Mouse (Mus musculus) cerebellum, adult 18-20 months (tissue): Measurements from ENCODE around the gene Nrg3.
A peak's percentile ranks its signal among the peaks of the same experiment; 100 is the strongest.

Source experiments
- DNase-seq, 2 experiments: peaks; one replicate each; pipeline ENCODE4 v3.0.0; 2021

Nrg3 gene

DNA sequence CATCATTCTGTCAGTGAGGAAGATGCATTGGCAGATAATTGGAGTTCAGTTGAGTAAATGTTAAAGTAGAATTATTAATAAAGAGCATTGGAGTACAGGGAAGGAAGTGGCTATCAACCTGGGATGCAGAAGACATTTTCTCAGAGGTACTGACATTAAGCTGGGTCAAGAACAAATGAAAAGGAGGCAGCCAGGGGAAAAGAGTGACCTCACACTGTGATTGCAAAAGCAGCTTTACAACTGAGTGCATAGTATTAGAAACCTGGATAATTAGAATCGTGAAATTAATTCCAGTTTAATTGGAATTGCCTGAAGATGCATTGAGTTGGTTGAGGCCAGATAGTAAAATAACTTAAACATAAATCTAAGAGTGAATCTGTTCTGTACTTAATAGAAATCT, 535.4 kb downstream of the Nrg3 start:
- no peak for DNase-seq

DNA sequence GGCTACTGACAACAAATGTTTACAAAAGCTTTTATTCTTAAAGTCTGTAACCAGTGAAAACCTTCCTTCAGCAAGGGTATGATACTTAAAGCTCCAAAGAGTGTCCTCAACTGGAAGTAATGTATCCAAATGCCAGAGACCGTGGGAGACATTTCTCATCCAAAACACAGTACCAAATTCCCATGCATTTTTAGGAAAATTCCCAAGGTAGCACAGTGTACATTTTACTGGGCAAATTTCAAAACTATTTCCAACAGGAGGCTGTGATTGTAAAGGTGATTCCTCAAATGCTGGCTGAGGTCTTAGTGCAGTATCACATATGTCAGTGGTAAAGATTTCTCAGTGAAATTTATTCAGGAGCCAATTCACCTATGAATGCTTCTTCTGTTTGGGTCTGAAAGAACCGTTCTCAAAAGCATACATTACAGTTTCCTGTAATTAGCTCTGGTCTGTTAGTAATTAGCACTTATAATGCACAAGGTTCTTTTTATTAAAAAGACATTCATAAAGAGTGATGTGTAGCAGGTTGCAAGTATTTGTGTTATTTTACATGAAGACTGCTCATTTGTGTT, 536.3 kb downstream of the Nrg3 start:
- DNase-seq, result no peak

GRCm38 (mm10) chr14:38923652-38924051, 549.2 kb downstream of the Nrg3 start:
- DNase-seq, result no peak

GRCm38 (mm10) chr14:38920800-38921199, 552.1 kb downstream of the Nrg3 start:
- DNase-seq, result no peak

GRCm38 (mm10) chr14:38870591-38870990, 602.3 kb downstream of the Nrg3 start:
- DNase-seq, result no peak

- DNase-seq, result peak; percentile 82 to 87
Measured at GRCm38 (mm10) chr14:38847566-38847965, 625.3 kb downstream of the Nrg3 start.

GRCm38 (mm10) chr14:38847091-38847490, 625.8 kb downstream of the Nrg3 start:
- DNase-seq, result peak; percentile 26 to 55

GRCm38 (mm10) chr14:38835006-38835405, 637.9 kb downstream of the Nrg3 start:
- DNase-seq, result no peak

GRCm38 (mm10) chr14:38824891-38825290, 648.0 kb downstream of the Nrg3 start:
- no peak for DNase-seq

DNA sequence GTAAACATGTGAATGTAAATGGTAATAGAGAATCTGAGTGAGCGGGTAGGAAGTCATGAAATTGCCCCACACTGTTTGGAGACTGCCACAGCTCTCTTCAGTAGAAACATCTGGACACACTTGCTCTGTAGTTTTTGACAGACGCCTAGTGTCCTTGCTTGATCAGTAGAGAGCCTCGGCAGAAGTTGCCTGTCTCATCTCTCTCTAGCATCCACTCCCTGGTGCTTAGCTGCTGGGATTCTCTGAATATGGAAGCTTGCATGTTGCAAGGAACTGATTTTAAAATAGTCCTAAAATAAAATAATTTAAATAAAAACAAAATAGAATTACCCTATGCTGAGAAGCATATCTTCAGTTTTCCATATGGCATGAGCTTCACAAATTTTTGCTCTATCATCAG, 675.9 kb downstream of the Nrg3 start:
- no peak for DNase-seq

DNA sequence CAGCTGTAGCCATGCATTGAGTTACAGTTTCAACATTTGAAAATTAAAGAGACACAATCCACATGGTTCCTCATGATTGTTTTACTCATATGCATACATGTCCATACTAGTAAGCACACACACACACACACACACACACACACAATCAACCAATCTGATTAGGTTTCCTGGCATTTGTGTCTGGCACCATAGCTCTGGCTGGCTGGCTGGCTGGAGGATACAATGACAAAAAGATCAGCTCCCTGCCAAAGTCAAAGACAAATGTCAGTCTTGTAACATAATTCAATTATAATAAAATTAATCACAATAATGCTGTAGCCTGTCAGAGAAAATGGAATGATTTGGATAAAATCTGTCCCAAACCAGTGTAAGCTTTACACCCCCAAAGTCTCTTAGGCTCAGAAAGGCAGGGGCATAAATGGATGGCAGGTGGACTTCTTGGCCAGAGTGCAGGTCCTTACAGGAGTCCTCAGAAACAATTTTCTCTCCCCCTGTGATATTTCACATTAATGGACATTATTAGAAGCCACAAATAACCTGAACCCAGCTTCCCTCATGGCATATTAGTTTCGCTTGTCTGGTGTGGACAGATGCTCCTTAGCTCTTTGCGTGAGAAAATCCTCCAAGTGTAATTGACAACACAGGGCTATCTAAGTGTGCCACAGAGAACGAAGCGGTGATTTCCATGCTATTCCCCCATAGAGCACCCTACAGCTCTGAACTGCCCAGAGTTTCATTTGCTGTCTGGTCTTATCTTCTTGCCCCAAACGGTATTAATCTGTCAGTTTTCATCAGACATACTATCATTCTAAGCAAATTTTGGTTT, 697.4 kb downstream of the Nrg3 start:
- DNase-seq, result no peak

DNA sequence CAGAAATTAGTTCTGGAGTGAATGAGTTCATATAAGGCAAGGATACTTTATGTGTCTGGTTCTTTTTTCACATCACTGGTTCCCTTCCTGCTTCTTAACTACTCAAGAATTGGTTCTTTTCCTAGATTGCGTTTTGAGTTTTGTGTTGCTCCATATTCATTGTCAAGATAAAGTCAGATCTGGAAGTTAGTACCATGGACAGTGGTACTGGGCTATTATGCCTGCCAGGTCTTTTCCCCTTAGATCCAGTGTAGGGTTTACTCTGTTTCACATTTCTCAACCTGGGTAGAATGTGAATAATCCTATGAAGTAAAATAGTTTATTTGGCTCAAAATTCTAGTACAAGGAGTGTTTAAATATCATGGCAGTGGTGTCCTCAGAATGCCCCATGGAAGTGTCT, 698.1 kb downstream of the Nrg3 start:
- no peak for DNase-seq

DNA sequence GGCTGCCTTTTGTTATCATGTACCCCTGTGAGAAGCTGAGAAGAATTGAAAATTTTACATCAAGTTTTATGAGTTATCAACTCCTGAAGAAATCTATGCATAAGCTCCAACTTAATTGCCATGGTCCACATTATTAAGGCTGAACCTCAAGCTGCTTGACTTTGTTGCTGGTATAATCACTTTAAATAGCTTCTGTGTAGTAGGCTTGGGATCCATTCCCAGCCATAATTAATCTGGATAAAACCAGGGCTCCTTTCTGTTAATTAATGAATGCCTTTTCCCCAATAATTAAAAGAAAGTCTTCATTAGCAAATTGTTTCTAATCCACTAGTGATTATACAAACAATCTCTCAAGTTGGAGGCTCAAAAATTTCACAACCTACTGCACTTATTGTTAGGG, 742.4 kb downstream of the Nrg3 start:
- DNase-seq, result no peak

- DNase-seq, result no peak
Measured at GRCm38 (mm10) chr14:38703894-38704293, 769.0 kb downstream of the Nrg3 start.

DNA sequence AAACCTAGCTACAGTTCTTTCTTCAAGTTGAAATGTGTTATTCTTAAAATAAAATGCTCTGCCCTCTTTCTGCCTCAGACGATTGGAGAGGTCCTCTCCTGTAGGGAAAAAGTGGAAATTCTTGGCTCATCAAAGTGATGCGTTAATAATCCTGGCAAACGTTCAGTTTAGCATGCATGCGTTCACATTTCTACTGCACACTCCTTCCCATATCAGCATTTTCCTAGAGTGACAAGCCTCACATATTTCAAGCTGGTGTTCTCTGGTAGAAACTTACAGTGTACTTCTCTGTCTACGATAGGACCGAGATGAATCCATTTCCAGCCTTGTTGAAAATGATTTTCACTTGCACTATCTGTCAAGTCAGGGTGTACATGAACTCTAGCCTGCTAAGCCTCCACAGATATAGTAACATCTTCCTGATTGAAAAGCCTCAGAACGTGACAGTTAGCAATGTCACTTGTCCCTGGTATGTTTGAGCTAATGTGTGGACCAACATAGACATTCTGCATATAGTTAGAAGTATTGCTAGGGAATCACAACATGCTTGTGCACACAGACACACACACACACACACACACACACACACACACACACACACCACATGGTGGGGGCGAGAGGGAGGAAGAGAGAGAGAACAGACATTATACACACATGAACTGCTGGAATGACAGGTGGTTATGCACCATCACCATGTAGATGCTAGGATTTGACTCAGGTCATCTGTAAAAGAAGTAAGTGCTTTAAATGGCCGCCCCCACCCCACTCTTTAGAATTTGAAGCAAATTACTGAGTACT, 770.1 kb downstream of the Nrg3 start:
- DNase-seq, result no peak

DNA sequence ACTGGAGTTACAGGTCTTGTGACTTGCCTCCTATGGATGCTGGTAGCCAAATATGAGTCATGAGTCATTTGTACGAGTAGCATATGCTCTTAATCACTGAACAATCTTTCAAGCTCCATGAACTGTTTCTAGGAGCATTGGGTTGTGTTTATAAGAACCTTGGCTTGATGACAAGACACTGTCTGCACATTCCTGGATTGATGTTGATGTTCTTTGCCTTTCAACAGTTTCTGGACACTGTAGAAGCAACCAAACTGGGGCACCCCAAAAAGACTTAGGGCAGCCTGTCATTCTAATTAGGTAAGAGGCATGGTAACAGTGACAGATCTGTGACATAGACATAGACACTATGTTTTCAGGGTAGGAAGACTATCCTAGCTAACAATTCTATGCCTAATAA, 771.5 kb downstream of the Nrg3 start:
- no peak for DNase-seq

GRCm38 (mm10) chr14:38700972-38701371, 771.9 kb downstream of the Nrg3 start:
- DNase-seq, result no peak

- no peak for DNase-seq
Measured at GRCm38 (mm10) chr14:38659973-38660372, 812.9 kb downstream of the Nrg3 start.

DNA sequence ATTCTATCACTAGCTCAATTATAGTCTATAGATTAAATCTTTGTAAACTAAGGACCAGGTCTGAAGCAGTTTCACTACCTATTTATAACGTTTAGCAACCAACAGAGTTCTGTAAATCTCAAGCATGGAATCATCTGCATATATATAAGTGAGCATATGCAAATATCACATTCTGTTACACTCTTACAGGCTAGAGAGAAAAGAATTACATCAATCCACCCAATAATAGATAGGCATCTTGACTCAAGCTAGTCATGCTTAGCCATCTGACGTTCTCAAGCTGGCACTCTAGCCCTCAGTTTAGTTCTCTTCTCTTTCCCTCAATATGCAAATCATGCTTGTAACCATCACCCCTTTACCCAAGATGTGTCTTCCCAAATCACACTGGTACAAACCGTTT, 835.8 kb downstream of the Nrg3 start:
- DNase-seq, result no peak

DNA sequence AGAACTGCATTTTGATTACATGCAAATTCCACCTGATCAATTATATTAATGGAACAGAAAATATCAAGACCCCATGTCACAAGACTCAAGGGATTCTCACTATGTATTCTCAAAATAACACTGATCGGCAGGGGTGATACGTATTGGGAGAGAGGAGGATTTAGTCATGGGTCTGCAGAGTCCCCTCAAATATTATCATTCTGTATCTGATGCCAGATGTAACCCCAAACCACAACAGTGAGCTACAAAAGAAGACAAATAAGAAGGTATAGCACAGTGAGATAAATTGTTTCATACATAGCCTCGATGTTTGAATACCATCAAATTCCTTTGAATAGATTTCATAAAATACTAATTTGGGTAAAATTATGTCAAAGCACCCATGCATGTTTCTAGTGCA, 842.8 kb downstream of the Nrg3 start:
- no peak for DNase-seq

DNA sequence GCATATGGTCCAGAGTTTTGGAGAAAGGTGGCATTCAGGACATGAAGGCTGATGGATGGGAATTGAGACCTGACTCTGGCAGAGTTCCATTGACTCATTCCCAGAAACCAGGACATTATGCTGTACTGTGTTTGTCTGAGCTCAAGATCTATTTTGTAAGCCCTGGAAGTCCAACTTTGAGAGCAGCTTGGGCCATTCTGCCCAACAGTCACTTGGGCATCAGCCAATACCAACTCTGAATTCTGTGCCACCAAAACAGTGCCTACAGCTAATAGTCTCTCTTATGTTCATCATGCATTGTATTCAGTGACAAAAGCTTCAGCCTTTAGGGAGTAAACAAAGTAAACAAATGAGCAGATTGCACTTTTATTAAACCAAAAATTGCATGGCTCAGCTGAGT, 843.2 kb downstream of the Nrg3 start:
- peak; percentile 11 to 20 for DNase-seq

GRCm38 (mm10) chr14:38628862-38629619, 843.8 kb downstream of the Nrg3 start:
- DNase-seq, result no peak

DNA sequence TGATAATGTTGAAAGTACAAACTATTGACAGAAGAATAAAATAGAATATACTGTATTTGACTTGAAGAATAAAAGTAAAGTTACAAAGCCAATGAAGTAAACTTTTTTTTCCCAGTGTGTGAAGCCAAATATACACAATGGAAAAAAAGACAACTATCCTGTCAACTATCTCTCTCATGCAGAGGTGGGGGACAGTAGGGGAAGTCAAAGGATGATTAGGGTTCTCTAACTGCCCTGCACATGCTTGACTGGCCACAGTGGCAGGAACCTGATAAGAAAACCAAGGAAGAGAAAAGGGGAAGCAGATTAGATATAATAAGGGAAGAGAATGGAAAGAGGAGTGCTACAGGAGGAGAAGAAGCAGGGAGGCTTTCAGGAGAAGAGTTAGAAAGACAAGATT, 855.9 kb downstream of the Nrg3 start:
- DNase-seq, result no peak
